Mouse (Mus musculus): ENCODE results near the gene Trdmt1.

The Trdmt1 gene

DNA sequence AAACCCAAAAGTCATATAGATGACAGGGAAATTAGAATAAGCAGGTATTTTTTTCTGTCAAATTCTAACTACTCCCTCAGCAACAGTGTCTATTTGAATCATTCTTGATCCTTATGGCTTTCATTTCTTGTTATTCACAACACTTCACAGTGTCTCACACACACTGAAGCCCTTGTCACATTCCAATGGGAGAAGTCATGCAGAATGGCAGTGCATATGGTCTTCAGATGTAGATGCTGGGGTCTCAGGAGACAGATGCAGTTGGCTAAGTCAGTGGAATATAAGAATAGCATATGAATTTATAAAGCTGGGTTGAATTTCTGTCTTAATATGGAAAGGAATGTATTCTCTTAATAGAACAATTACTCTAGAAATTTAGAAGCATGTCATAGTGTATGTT, 11.8 kb upstream of the Trdmt1 start:
- DNase-seq: no peak

DNA sequence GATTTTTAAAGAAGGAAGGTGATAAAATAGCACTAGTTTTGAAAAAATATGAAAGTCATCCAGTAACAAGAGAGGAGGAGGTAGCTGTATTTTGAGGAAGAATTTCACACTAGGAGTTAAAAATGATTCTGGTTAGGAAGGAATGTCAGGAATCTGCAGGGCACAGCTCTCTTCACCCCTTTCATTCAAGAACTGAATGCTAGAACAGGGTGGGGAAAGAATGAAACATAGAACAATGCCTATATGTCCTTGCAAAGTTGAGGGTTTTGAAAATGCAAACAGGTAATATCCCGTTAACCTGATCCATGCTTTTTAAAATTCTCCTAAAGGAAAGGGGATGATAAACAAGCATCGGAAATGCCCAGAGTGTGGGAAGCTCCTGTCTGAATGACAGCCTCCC, 9.5 kb upstream of the Trdmt1 start:
- DNase-seq: no peak

DNA sequence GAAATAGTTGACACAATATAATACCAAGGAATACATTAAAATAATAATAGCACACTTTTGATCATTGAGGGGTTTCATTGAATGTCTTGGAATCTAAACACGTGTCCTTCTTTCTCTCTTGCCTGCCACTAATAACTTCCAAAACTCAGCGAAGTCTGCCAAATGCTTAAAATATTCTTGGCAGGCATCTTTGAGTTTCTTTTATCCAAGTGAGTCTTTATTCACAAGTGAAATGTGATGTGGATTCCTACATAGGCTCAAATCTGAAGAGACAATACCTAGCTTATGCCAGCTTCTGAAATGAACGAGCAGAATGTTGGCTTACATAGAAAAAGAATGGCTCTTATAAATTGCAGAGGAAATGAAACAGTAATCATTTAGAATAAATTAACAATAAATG, 4.3 kb upstream of the Trdmt1 start:
- no peak for DNase-seq

DNA sequence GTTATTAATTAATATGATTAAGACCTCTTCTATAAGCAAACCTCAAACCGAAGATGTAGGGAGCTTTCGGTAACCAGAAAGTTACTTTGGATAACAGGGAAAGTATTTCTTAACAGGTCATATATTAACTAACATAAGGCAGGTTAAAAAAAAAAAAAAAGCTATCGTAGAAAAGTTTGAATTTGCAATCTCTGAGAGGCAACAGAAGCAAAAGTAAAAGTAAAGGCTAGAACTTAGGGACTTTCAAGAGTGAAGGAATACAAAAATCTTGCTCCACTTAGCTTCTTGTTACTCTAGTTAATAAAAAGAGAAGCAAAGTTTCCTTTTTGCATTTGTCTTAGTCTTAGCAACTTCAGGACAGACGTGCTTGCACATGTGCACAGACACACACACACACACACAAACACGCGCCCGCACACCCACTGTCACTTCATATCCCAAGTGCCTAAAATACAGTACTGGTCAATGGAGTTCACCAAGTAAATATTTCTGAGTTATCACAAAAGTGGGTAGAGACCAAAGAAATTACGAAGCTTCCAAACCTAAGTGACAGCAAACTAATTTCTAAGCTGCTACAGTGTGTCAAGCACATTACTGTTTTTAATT, 846 bp downstream of the Trdmt1 start:
- DNase-seq: no peak

DNA sequence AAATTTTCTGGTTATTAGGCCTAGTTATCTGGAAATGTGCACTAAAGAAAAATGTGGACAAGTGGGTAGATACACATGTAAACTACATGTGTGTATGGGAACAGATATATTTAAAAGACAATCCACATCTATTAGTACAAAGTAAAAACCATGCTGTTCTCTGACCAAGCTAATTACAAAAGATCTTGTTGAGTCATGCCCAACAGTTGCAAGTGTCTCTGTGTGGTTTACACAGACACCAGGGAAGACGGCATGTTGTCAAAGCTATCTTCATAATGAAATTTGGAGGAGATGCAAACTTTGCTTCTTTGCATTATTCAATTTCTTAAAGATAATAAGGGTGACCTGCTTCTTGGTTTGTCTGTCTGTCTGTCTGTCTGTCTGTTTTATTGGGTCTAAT, 4.6 kb downstream of the Trdmt1 start:
- DNase-seq: no peak

DNA sequence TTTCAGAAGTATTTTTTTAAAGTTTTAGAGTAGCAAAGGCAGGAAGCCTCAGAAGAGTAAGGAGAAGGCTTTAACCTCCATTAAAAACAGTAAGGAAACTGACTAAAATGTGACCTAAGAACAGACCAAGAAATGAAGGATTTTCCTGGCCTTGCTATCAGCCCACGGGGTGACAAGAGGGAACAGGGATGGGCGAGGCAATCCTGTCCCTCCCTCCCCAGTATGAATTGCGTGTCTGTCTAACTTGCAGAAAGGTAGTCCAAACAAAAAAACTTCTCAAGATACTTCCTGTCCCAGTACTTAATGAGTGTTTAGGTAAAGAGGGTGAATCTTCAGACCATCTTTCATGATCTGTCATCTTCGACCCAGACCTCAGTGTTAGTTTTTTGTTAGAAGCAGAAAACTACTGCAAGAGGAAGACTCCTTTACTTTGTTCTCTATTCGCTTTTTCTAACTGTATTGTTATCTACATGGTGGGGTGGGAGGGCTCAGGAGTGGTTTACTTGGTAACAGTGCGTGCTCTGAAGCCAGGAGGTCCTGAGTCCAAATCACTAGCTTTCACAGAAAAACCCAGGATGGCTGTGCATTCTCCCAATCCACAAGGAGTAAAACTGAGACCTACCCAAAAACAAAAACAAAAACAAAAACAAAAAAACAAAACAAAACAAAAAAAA, 5.6 kb downstream of the Trdmt1 start:
- no peak for DNase-seq

DNA sequence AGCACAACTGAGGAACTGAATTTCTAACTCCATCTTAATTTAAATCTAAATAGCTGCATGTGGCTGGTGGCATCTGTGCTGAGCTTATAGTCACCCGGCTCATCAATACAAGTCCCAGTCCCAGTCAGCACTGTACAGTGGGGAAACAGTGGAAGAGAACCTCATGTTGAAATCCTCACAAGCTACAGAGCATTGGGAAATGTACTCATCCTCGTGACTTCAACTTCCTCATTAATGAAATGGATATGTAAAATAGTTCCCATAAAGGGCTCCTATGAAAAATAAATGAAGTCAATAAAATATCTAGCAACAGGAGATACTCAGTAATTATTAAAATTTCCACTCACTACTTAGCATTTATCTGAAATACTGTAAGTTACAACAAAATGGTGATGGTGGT, 6.2 kb downstream of the Trdmt1 start:
- no peak for DNase-seq

DNA sequence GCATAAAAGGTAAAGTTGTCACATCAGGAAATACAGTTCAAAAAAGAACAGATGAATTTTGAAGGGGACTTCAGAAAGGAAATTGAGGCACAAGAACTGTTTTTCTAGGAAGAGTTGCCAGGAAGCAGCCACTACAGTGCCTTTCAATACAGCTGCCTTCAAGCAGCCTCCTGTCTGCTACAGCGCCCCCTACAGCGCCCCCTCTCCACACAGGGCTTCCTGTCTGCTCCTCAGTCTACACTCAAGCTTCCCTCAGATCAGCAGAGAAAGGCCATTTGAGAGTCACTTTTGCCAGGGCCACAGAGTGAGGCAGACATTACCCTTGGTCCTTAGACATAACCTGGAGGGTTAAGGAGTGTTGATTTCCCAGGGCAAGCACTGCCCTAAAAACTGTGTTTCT, 6.7 kb downstream of the Trdmt1 start:
- DNase-seq: no peak

DNA sequence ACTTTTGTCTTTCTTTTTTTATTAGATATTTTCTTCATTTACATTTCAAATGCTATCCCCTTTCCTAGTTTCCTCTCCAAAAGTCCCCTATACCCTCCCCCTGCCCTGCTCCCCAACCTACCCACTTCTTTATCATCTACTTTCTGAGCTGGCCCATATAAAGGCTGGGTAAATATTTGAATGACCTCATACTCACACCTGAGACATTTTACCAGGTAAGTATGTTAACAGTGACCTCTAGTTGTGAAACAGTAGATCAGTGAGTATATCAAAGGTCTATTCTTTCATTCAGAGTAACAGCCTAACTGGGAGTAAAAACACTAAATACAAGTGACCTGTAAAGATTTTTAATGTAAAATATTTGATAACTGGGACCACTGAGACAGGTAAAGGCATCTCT, 7.7 kb downstream of the Trdmt1 start:
- no peak for DNase-seq

DNA sequence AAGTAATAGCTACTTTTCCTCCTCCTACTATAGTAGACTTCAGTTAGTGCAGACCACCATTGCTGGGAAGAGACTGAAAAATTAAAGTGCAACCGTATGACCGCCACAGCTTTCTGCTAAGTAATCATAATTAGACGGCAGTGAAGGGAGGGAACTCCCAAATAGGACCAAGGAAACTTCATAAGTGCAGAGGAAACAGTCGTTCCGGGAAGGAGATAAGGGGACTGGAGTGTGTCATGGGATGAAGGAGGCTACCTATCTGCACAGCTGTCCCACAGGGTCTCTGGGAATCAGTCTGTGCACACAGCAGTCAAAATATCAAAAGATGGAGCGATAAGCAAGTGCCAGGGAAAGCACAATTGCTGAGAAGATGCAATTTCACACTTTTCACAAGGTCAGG, 13.8 kb downstream of the Trdmt1 start:
- no peak for DNase-seq

DNA sequence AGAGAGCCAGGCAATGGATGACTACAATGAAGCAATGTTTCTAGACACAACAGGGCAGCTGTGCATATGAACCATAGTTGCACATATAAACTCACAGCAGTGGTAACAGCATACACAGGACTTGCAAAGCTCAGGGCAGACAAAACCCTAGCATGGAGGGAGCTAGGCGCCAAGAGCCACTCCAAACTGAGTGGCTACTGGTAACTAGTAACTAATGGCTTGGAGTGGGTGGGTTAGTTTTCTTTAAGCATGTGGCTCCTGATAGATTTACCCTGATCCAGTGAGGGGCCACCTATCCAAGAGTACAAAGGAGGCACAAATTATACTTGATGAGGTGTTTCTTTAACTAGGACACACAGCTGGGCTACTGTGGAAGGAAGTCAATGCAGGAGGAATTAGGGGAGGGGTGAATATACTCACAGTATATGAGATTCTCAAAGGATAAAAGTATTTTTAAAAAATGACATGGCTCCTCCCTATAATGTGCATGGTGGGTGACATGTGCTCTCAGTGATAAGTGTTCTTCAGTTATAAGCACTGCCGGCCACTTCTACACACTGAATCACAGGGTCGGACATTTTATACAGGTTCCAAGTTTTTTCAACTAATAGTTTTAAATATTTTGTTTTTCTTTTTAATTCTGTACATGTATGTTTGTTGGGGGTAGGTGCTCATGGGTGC, 15.1 kb downstream of the Trdmt1 start:
- DNase-seq: no peak

DNA sequence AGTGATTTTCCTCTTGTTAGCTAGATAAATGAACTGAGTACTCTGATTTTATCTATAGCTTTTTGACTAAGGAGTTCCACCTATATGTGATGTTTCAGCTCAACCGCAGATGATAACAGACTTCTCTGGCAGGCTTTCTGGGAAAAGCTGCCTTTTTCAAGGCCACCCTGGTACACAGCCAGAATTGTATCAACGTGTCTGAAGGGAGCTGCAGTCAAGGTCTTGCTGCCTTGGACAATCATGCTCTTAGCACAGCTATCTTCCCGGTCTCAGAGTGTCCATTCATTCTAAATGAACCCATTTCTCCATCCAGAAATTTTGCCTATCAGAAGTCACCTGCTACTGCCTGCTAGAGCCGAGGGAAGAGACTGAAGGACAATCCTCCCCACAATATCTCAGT, 16.9 kb downstream of the Trdmt1 start:
- no peak for DNase-seq

DNA sequence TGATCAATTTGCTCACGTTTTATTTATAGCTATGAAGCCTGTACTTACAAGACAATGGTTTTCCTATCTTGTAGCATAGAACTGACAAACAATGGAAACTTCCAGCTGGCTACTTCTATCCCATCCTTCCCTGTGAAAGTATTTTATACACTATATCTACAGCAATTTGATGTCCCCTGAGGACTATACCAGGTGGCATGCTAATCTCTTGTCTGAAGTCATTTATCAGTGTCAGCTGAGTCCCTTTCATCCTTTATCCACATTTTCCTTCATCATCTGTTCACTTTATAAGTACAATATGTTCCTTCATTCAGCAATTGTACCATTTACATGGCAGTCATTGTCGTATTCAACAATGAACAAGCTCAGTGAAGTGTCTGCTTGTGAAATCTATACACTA, 17.3 kb downstream of the Trdmt1 start:
- DNase-seq: no peak

DNA sequence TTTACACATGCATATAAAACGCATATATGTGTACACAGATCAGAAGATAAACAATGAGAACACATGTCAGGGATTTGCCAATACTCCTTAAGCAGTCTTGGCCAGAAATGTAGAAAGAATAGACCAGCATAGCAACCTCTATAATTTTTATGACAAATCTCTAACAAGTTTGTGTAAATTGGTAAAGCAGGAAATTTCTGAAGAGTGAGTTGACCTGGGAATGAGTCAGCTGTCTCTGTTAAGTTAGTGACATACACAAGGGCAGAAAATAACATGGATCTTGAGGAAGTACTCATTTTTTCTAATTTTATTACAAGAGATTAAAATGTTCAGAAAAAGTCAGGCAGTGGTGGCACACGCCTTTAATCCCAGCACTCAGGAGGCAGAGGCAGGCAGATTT, 18.3 kb downstream of the Trdmt1 start:
- DNase-seq: no peak

DNA sequence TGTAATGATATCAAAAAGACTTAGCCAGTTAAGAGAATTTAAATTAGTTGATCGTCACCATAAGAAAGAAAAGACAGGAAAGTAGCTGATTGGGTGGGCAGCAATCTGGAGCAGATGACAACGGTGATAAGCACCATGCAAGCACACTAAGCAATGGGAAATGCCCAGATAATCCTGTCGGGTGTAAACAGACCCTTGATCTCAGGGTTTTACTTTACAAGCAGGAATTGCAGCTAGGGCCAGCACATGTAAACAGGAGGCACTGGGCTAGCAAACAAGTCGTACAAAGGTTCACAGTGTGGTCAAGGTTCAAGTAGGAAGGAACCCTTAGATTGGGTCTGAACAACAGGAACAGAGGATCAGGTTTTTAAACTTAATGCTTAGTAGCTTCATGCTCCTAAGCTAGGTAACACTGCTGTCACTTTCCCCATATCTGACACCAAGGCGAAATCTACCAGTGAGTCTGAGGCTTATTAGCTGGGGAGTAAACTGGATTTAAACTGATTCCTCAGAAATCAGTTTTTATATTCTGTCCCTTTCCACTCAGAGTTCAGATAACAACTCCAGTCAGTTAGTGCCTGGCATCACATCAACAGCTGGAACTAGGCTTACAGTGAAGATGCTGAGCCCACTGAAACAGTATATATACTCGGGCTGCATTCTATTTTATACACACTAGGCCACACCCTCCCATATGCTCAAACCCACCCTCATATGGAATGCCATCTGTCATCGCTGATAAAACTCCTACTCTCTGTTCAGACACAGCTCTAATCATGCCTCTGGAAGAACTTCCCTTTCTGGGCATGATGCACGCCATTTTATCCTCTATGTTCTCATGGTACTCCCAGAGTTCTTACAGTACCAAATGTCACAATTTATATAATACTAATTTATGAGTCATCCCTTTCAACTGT, 20.7 kb downstream of the Trdmt1 start:
- no peak for DNase-seq

DNA sequence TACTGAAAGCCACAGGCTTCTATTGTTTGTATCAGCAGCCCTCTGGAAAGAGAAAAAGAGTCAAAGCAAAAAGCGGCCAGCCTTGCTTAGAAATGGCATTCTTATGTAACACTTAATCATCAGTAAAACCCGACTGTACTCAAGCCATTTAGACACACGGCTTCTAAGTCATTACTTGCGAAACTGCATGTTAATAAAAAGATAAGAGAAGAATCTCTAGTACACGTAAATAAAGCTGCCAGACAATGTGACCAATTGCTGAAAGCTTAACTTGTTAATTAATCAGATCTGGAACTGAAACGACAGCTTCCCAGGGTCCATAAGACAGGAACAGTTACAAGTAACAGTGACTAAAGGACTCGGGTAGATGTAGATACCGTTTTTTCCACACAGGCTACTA, 22.4 kb downstream of the Trdmt1 start:
- DNase-seq: no peak

DNA sequence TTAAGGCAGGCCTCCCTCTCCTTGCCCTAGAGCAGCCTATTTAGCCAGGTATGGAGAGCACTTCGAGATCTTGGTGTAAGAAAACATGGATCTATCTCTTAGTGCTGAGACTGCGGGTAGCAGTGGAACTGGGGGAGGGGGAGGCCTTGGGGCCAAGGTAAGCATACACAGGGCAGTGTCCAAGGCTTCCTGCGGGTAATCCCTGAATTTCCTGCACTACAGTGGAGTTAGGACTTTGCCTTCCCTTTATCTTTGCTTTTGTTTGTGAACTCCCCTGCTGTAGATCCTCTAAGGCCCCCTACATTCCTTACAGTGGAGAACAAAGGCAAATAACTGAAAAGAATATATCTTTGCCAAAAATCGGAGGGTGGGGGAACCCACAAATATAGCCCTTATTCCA, 29.5 kb downstream of the Trdmt1 start:
- DNase-seq: no peak

DNA sequence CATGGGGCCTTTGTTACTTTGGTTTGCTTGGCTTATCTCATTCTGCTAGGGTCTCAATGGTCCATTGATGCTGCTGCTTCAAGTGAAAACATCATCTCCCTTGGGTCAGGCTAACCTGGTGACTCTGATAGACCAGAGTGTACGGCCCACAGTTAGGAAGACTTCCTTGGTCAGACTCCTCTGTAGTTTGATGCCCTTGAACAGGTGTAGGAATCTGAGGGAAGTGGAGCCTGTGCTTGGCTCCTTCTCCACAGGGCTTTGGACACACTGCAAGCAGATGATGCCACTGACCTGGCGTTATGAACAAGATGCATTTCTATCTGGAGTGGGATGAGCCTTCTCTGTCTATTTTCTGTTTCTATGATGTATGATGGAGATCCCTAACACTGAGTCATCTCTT, 41.8 kb downstream of the Trdmt1 start:
- DNase-seq: no peak

DNA sequence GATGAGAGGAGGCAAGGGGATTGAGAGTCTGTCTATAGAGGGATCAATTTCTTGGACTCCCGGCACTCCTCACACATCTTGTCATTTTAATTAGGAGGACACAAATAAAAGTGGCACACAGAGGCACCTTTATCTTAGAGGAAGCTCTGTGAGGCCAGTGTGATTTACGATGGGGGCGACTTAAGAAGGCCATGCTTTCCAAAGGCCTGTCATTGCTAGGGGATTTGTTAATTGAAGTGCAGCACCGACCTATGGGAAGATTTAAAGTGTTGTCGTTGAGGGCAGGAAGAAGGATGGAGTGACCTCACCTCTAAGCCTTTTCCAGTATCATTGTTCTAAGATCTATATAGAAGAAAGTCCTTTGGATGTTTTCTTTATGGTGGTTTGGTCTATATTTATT, 42.9 kb downstream of the Trdmt1 start:
- DNase-seq: no peak

DNA sequence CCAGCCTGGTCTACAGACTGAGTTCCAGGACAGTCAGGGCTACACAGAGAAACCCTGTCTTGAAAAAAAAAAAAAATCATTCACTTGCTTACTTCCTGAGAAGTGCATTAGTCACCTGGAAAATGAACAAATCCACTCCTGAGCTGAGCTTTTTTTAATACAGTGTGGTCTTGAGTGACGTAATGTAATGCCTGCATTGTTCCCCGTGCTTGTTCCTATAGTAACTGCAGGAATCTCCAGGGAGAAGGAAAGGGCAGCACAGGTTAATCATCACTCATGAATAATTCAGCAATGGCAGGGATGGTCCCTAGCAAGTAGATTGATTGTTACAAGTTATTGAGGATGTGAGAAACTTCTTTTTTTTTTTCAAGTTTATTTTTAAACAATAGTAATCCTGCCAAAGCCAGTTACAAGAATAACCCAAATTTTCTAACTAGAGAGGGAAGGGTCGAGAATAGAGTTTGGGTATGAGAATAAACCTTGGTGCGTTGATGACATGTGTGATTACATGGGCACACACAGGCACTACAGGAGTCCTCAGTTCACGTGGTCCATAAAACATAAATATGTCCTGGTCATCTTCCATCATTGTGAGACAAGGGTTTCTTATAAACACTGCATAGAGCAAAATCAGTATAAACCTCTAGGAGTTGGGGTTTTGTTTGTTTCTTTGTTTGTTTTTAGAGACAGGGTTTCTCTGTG, 44.0 kb downstream of the Trdmt1 start:
- DNase-seq: no peak

DNA sequence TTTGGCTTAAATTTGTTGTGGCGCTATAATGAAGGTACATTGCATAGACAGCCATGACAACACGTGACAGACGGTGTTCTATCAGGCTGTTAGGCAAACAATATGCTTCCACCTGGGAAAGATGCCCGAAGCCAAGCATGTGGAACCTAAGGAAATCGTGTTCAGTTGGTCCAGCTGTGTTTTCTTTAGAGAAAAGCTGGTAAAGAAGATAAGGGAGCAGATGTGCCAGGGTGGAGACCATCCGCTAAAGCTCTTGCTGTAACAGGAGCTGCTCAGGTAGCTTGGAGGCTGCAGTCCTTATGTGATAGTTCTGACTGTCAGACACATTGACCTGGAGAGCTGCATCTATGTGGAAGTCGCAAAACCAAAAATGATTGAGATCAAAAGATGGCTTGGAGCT, 45.3 kb downstream of the Trdmt1 start:
- DNase-seq: no peak

DNA sequence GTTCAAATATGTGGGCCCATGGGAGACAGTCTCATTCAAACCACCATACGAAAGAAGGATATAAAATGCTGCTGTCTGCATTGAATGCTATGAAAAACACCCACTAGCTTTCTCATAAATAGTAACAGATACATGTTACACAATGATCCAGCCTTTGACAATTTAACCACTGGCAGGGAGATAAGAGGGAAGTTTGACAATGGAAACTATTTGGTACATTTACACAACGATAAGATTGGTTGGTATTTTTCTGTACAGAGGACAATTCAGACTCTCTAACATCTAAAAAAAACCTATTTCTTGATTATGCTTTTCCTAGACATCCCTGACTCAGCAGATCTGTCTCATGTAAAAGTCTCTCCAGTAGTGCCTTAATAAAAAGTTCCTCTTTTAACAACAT, 48.4 kb downstream of the Trdmt1 start:
- no peak for DNase-seq

DNA sequence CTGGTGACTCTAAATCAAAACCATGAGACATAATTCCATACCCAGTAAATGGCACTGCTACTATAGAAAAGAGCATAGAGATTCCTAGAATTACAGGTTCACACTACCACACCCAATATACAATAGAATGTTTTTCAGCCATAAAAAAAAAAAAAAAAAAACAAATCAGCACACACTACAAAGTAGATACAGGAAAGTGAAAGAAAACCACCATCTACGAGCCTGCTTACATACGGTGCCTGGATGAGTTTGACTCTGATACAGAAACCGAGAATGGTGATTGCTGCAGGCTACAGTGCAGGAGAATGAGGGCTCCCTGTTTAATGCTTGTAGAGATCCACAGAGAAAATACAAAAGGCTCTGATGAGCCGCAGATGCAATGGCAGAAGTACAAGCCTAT, 51.5 kb downstream of the Trdmt1 start:
- DNase-seq: no peak

Data from cerebellum, adult 11-12 months (tissue).